Mouse (Mus musculus) lung, postnatal 0 days (tissue): ENCODE results near the gene Zfp618.

Experiments
- CTCF ChIP-seq: IDR thresholded peaks from 2 replicates; pipeline ENCODE4 v1.5.1; 2016; ENCODE audit warnings: antibody characterized with exemption, mild to moderate bottlenecking
- EP300 ChIP-seq: IDR thresholded peaks from 2 replicates; pipeline ENCODE4 v1.6.1; 2016; ENCODE audit warnings: antibody characterized with exemption, mild to moderate bottlenecking, control low read depth

- peak; percentile 99 for TF ChIP-seq CTCF
- no peak for TF ChIP-seq EP300
These were observed 153.5 kb downstream of the Zfp618 start for GRCm38 (mm10) chr4:63118639-63119437.
